Mouse (Mus musculus) sigmoid colon, adult 10 weeks (tissue): Measurements from ENCODE around the gene Vangl1. TPM values are rescaled to one million over a fixed set of nuclear protein-coding genes. Genes with fewer than 3 reads are reported as not detected.

Experiments used
- polyA plus RNA-seq: library from polyadenylated mRNA; stranded (reverse); fragments of 350-450 nt; fragmentation: Illumina TruSeq; extraction: RNeasy Lipid Tissue Mini Kit (QIAGEN cat#74804); gene quantifications from one replicate; pipeline ENCODE4 v1.2.3, GENCODE M21; 2014; ENCODE audit warnings: low read depth, low replicate concordance

Gene Vangl1
- 4.2 TPM for polyA plus RNA-seq

GRCm38 (mm10) chr3:102203781-102204721 is at the start of gene Vangl1:
Gene Vangl1, minus strand, starts transcription at chr3:102204693.

Other genes starting within 250 kb of the Vangl1 start
- gene Nhlh2, start 194.6 kb downstream of the Vangl1 start, polyA plus RNA-seq: not detected
- 13.2 TPM for gene Casq2, start 118.3 kb downstream of the Vangl1 start, polyA plus RNA-seq